Mouse (Mus musculus) heart, postnatal 0 days (tissue): ENCODE data around the gene Acsf3. TPM values are rescaled to one million over a fixed set of nuclear protein-coding genes. Genes with fewer than 3 reads are reported as not detected.
A peak's percentile ranks its signal among the peaks of the same experiment; 100 is the strongest.

ENCODE experiments used
- ATAC-seq: fragments of 200-750 bp; cut with Nextera tagmentation; 2 replicates; pipeline ENCODE4 v1.8.0; 2017; ENCODE audit warnings: low read depth, moderate number of reproducible peaks, moderate library complexity; ENCODE audit not compliant: insufficient read depth
- DNase-seq: peaks from one replicate; pipeline ENCODE4 v3.0.0-alpha.2; 2016; ENCODE audit warnings: low spot score
- H3K27ac ChIP-seq: fragments of 300-500 bp; sonication (generic); 2 replicates; pipeline ENCODE4 v1.5.1; 2014; ENCODE audit warnings: low read depth, mild to moderate bottlenecking
- H3K27me3 ChIP-seq: fragments of 300-500 bp; sonication (generic); 2 replicates; pipeline ENCODE4 v1.6.1; 2014; ENCODE audit warnings: low read length, mixed read lengths; ENCODE audit not compliant: control insufficient read depth, insufficient read depth
- H3K36me3 ChIP-seq: fragments of 300-500 bp; sonication (generic); replicated peaks from 2 replicates; pipeline ENCODE4 v1.6.1; 2014; ENCODE audit warnings: low read length, mixed read lengths; ENCODE audit not compliant: control insufficient read depth, insufficient read depth
- H3K4me1 ChIP-seq: fragments of 300-500 bp; sonication (generic); 2 replicates; pipeline ENCODE4 v1.6.1; 2014; ENCODE audit warnings: antibody characterized with exemption; ENCODE audit not compliant: control insufficient read depth, insufficient read depth
- H3K4me2 ChIP-seq: fragments of 300-500 bp; sonication (generic); 2 replicates; pipeline ENCODE4 v1.6.1; 2014; ENCODE audit warnings: low read depth, mild to moderate bottlenecking, low read length, moderate library complexity
- H3K4me3 ChIP-seq: fragments of 300-500 bp; sonication (generic); 2 replicates; pipeline ENCODE4 v1.5.1; 2014; ENCODE audit warnings: low read depth, low read length
- H3K9ac ChIP-seq: fragments of 300-500 bp; sonication (generic); replicated peaks from 2 replicates; pipeline ENCODE4 v1.6.1; 2014; ENCODE audit warnings: low read depth, low read length, mixed read lengths
- H3K9me3 ChIP-seq: fragments of 300-500 bp; sonication (generic); replicated peaks from 2 replicates; pipeline ENCODE4 v1.6.1; 2016; ENCODE audit warnings: low read length; ENCODE audit not compliant: control insufficient read depth
- CTCF ChIP-seq: IDR thresholded peaks from 2 replicates; pipeline ENCODE4 v1.5.1; 2016; ENCODE audit warnings: antibody characterized with exemption, control low read depth, low read depth
- EP300 ChIP-seq: IDR thresholded peaks from 2 replicates; pipeline ENCODE4 v1.6.1; 2016; ENCODE audit warnings: antibody characterized with exemption, low read depth
- WGBS: fragments of 180-500 bp; shearing (Covaris S2); extraction: QIAGEN DNeasy Blood & Tissue Kit; methylation state at CpG from one replicate; pipeline ENCODE4 v1.1.7; 2014; 5-methylcytosine and 5-hydroxymethylcytosine counted together
- polyA plus RNA-seq: library from polyadenylated mRNA; unstranded; fragments of >200 nt; fragmentation: Nextera tagmentation; extraction: Ambion mirVana; gene quantifications from 2 replicates; pipeline ENCODE4 v1.2.1, GENCODE M21; 2015
- total RNA-seq: library from RNA; depleted of rRNA; stranded (reverse); fragments of >200 nt; gene quantifications from 2 replicates; pipeline ENCODE4 v1.2.3, GENCODE M21; 2014; ENCODE audit warnings: low replicate concordance; rRNA removed

Acsf3 gene
- total and polyA plus RNA-seq, 2 experiments from 2014 or later: 17.7 to 19.3 TPM

- Histone ChIP-seq H3K4me3 (no peak overlapping the region), H3K4me2 (peak overlapping the region; percentile 46; the same call in 1 of the 2 replicates)
- WGBS: 64% methylated on average over 10 of the region's 10 CpGs
Observed at GRCm38 (mm10) chr8:122865441-122865840, 90.2 kb downstream of the Acsf3 start.

GRCm38 (mm10) chr8:122866231-122866630 lies 90.9 kb downstream of the Acsf3 start:
- Histone ChIP-seq H3K4me1 (peaks cover 4% of the 10 kb centered on the region; the same call in 1 of the 2 replicates), H3K9ac (no peak overlapping the region), H3K4me3 (no peak overlapping the region), H3K27me3 (no peaks in the 10 kb centered on the region), H3K27ac (no peak overlapping the region), H3K36me3 (no peaks in the 10 kb centered on the region), H3K9me3 (no peaks in the 10 kb centered on the region), H3K4me2 (no peak overlapping the region)
- ATAC-seq (no peak), DNase-seq (no peak)
- 77% methylated on average over 8 of the region's 8 CpGs for WGBS
- no peak for TF ChIP-seq EP300

More at GRCm38 (mm10) chr8:122865441-122865840, 90.2 kb downstream of the Acsf3 start:
- no peaks in the 10 kb centered on the region for H3K36me3 ChIP-seq
- H3K9me3 ChIP-seq: no peaks in the 10 kb centered on the region
- H3K27ac ChIP-seq: no peak overlapping the region
- H3K27me3 ChIP-seq: no peaks in the 10 kb centered on the region
- TF ChIP-seq EP300 (no peak), CTCF (peak; percentile 24; the same call in 1 of the 2 replicates)
- DNase-seq: no peak
- no peak overlapping the region for H3K9ac ChIP-seq
- no peak for ATAC-seq
- H3K4me1 ChIP-seq: peaks cover 4% of the 10 kb centered on the region; the same call in 1 of the 2 replicates

Other genes with a start within 250 kb of the Acsf3 start
- 87.0 and 92.7 TPM in 2 replicates for gene Piezo1, start 224.2 kb upstream of the Acsf3 start, total RNA-seq
- 8.0 and 10.1 TPM in 2 replicates for gene Piezo1, start 224.2 kb upstream of the Acsf3 start, polyA plus RNA-seq
- gene Cdt1, start 207.5 kb upstream of the Acsf3 start, total RNA-seq: 27.5 and 52.3 TPM in 2 replicates
- 9.9 and 10.0 TPM in 2 replicates for gene Cdt1, start 207.5 kb upstream of the Acsf3 start, polyA plus RNA-seq
- gene Aprt, start 198.6 kb upstream of the Acsf3 start, total RNA-seq: 106 and 112 TPM in 2 replicates
- 104 and 119 TPM in 2 replicates for gene Aprt, start 198.6 kb upstream of the Acsf3 start, polyA plus RNA-seq
- 11.6 and 16.1 TPM in 2 replicates for gene Galns, start 164.0 kb upstream of the Acsf3 start, total RNA-seq
- 5.7 and 7.2 TPM in 2 replicates for gene Galns, start 164.0 kb upstream of the Acsf3 start, polyA plus RNA-seq
- 3.1 and 5.2 TPM in 2 replicates for gene Trappc2l, start 163.8 kb upstream of the Acsf3 start, total RNA-seq
- gene Trappc2l, start 163.8 kb upstream of the Acsf3 start, polyA plus RNA-seq: 68.8 and 70.9 TPM in 2 replicates
- not detected in 2 replicates for gene Pabpn1l, start 152.7 kb upstream of the Acsf3 start, total RNA-seq
- not detected in 2 replicates for gene Pabpn1l, start 152.7 kb upstream of the Acsf3 start, polyA plus RNA-seq
- 1.1 and 3.6 TPM in 2 replicates for gene Cbfa2t3, start 76.4 kb upstream of the Acsf3 start, total RNA-seq
- gene Cbfa2t3, start 76.4 kb upstream of the Acsf3 start, polyA plus RNA-seq: 4.3 and 4.4 TPM in 2 replicates
- not detected in 2 replicates for gene Cdh15, start 72.5 kb downstream of the Acsf3 start, total RNA-seq
- gene Cdh15, start 72.5 kb downstream of the Acsf3 start, polyA plus RNA-seq: not detected in 2 replicates